20 mouse cellular contexts compared by ENCODE assay signal in the genomic region with DNA sequence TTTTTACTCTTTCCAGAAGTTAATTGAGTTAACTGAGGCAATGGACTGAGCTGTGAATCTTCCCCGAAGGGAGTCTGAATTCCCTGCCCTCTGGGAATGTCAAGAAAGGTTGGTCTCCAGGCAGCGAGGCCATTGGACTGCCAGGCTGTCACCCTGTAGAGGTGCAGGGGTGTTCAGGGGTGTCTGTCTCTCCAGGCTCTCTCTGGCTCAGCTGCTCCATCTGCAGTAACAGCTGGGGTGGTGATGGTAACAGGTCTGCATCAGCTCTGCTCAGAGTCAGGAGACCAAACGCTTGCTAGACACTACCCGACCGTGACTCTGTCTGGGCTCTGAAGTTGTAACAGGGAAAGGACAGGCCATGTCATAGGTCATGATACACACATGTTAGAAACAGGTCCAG.
DNase-seq lines count a peak whose midpoint lies in the region; ATAC-seq and TF ChIP-seq lines count a peak whose summit lies in the region.
"Had no signal": no experiment of that assay in that cellular context is flagged by ENCODE, and none has a peak within 500 bp of the region (broad histone marks: within the 10 kb centered on the region; RNA-seq: fewer than 3 reads in every experiment).

No protein-coding gene starts in this region.

- no peak overlapping the region for H3K4me3 ChIP-seq in forebrain, embryonic 15.5 days
- no peak overlapping the region for H3K4me3 ChIP-seq in forebrain, embryonic 11.5 days (ENCODE audit: low read depth, low read length)
- no peak overlapping the region for H3K4me3 ChIP-seq in layer of hippocampus, adult 2 months
- no peak overlapping the region for H3K4me3 ChIP-seq in embryonic facial prominence, embryonic 15.5 days (replicated peaks)
- H3K4me3 ChIP-seq: embryonic facial prominence, embryonic 12.5 days; heart, adult 2 months; heart, embryonic 15.5 days had no signal

- ATAC-seq in forebrain, embryonic 15.5 days (replicated peaks), result no peak
- ATAC-seq in forebrain, embryonic 11.5 days (replicated peaks; ENCODE audit: low FRiP score), result no peak
- ATAC-seq in embryonic facial prominence, embryonic 15.5 days (ENCODE audit: insufficient number of reproducible peaks, low FRiP score, low TSS enrichment, low read depth), result peak; percentile 69
- ATAC-seq: forebrain, postnatal 0 days; intestine, postnatal 0 days had no signal

- H3K4me1 ChIP-seq in forebrain, embryonic 15.5 days, result peaks cover 41% of the 10 kb centered on the region
- peaks cover 7% of the 10 kb centered on the region; the same call in 1 of the 2 replicates for H3K4me1 ChIP-seq in forebrain, embryonic 11.5 days (replicated peaks; ENCODE audit: control insufficient read depth, insufficient read depth, low read length)
- H3K4me1 ChIP-seq in embryonic facial prominence, embryonic 15.5 days, result no peaks in the 10 kb centered on the region
- H3K4me1 ChIP-seq: embryonic facial prominence, embryonic 12.5 days; heart, embryonic 15.5 days had no signal

- DNase-seq in forebrain, embryonic 11.5 days (ENCODE audit: low spot score), result no peak
- no peak for DNase-seq in layer of hippocampus, adult 2 months (ENCODE audit: low spot score in 2 of 2)
- no peak for DNase-seq in layer of hippocampus, postnatal 36 days
- DNase-seq in MN1 (ENCODE audit: low spot score), result peak; percentile 24
- DNase-seq: adrenal gland, adult 8-10 months; adrenal gland, postnatal 36 days; cerebellum, adult 11 months; cerebellum, adult 8-10 months; embryo, embryonic 11 days; forebrain, postnatal 0 days; gastrocnemius, postnatal 14 days; heart, adult 2 months; heart, postnatal 14 days had no signal

- WGBS in forebrain, embryonic 15.5 days, result 61% methylated on average over 5 of the region's 5 CpGs
- 62% methylated on average over 5 of the region's 5 CpGs for WGBS in forebrain, embryonic 11.5 days
- WGBS in embryonic facial prominence, embryonic 15.5 days, result 55% methylated on average over 5 of the region's 5 CpGs

- no peak overlapping the region for H3K4me2 ChIP-seq in forebrain, embryonic 15.5 days (replicated peaks)
- H3K4me2 ChIP-seq in forebrain, embryonic 11.5 days (ENCODE audit: low read depth, low read length, severe bottlenecking), result no peak overlapping the region
- no peak overlapping the region for H3K4me2 ChIP-seq in embryonic facial prominence, embryonic 15.5 days (replicated peaks)
- H3K4me2 ChIP-seq: embryonic facial prominence, embryonic 12.5 days; heart, embryonic 11.5 days; heart, embryonic 15.5 days had no signal

- H3K9me3 ChIP-seq in forebrain, embryonic 15.5 days, result no peaks in the 10 kb centered on the region
- no peaks in the 10 kb centered on the region for H3K9me3 ChIP-seq in forebrain, embryonic 11.5 days (ENCODE audit: control insufficient read depth, low read length)
- no peaks in the 10 kb centered on the region for H3K9me3 ChIP-seq in embryonic facial prominence, embryonic 15.5 days (replicated peaks)
- H3K9me3 ChIP-seq: embryonic facial prominence, embryonic 12.5 days; heart, embryonic 15.5 days had no signal

- TF ChIP-seq CTCF in layer of hippocampus, adult 2 months (conservative IDR thresholded peaks at IDR 0.05), result 0 out of 2 replicates have a peak, but pooled peaks have one; percentile 7

- no peaks in the 10 kb centered on the region for H3K27me3 ChIP-seq in forebrain, embryonic 15.5 days
- H3K27me3 ChIP-seq in forebrain, embryonic 11.5 days (ENCODE audit: control insufficient read depth, insufficient read depth, low read length), result no peaks in the 10 kb centered on the region
- no peaks in the 10 kb centered on the region for H3K27me3 ChIP-seq in embryonic facial prominence, embryonic 15.5 days
- H3K27me3 ChIP-seq: CH12.LX; embryonic facial prominence, embryonic 12.5 days; heart, embryonic 15.5 days had no signal

- 0 out of 2 replicates have a peak overlapping the region, but pooled peaks have one; percentile 0 for H3K27ac ChIP-seq in forebrain, embryonic 15.5 days (replicated peaks)
- H3K27ac ChIP-seq in forebrain, embryonic 11.5 days (ENCODE audit: low read depth, low read length), result no peak overlapping the region
- H3K27ac ChIP-seq in layer of hippocampus, adult 2 months, result no peak overlapping the region
- H3K27ac ChIP-seq in embryonic facial prominence, embryonic 15.5 days (replicated peaks), result no peak overlapping the region
- H3K27ac ChIP-seq: embryonic facial prominence, embryonic 12.5 days; heart, adult 2 months; heart, embryonic 15.5 days had no signal

- H3K9ac ChIP-seq in forebrain, embryonic 15.5 days (replicated peaks), result no peak overlapping the region
- no peak overlapping the region for H3K9ac ChIP-seq in forebrain, embryonic 11.5 days (ENCODE audit: low read length)
- no peak overlapping the region for H3K9ac ChIP-seq in embryonic facial prominence, embryonic 15.5 days
- H3K9ac ChIP-seq: embryonic facial prominence, embryonic 12.5 days; forebrain, postnatal 0 days; heart, embryonic 15.5 days had no signal

- H3K36me3 ChIP-seq in forebrain, embryonic 15.5 days, result no peaks in the 10 kb centered on the region
- no peaks in the 10 kb centered on the region for H3K36me3 ChIP-seq in forebrain, embryonic 11.5 days (ENCODE audit: control insufficient read depth, insufficient read depth, low read length)
- H3K36me3 ChIP-seq in embryonic facial prominence, embryonic 15.5 days, result no peaks in the 10 kb centered on the region
- H3K36me3 ChIP-seq: embryonic facial prominence, embryonic 12.5 days; heart, embryonic 15.5 days had no signal
